ENCODE assay signal across 21 mouse cellular contexts in the genomic region with DNA sequence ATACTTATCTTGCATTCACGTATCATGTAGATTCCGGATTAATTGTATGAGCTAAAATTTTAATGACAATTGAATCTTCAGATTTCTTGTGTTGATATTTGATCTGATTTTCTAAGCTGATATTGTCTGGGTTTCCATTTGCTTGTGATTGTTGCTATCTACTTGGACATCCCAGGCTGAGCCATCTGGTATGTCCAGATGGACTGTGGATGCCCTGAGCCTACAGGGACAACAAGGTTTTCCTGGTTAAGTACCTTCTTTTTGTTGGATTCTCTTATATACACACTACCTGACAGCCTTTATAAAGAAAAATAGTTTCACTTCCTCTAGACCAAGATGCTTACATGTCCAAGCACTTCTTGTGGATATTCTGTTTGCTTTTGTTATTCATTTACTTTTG.
A peak's percentile ranks its signal among the peaks of the same experiment; 100 is the strongest.
DNase-seq lines count a peak whose midpoint lies in the region.
"Had no signal": no experiment of that assay in that cellular context is flagged by ENCODE, and none has a peak within 500 bp of the region (broad histone marks: within the 10 kb centered on the region; RNA-seq: fewer than 3 reads in every experiment).

No protein-coding gene starts in this region.

- intact Hi-C loops in left cerebral cortex, postnatal 4 days (cut with DNase I) = no loop called here

- peak; percentile 14 for DNase-seq in left cerebral cortex, postnatal 4 days
- DNase-seq in left cerebral cortex, adult 11 months (ENCODE audit: low spot score) = no peak
- DNase-seq in cerebellum, adult 18-20 months = peak; percentile 75 to 82
- peak; percentile 64 to 75 for DNase-seq in cerebellum, postnatal 10 days
- DNase-seq in right cerebral cortex, postnatal 36 days (ENCODE audit: low spot score in 2 of 2) = no peak
- DNase-seq in gastrocnemius, postnatal 10 days = no peak
- no peak for DNase-seq in testis, postnatal 14 days (ENCODE audit: low spot score)
- DNase-seq: adrenal gland, postnatal 36 days; embryo, embryonic 11 days; gastrocnemius, postnatal 36 days; heart, adult 2 months; kidney, adult 2 months; kidney, postnatal 36 days; layer of hippocampus, postnatal 36 days; lung, embryonic 14.5 days; lung, postnatal 14 days; midbrain, embryonic 14.5 days; right cerebral cortex, postnatal 25 days; spleen, adult 18-20 months; thymus, adult 2 months; thymus, postnatal 36 days had no signal

Comparison
In these comparisons a context has a peak if more than half of its experiments do, and no peak if none do; other contexts are left out.
1. DNase-seq: peak in left cerebral cortex, postnatal 4 days (single experiment), cerebellum, adult 18-20 months (2 of 2) and cerebellum, postnatal 10 days (2 of 2); none in left cerebral cortex, adult 11 months (single experiment), right cerebral cortex, postnatal 36 days (0 of 2), gastrocnemius, postnatal 10 days (single experiment) and testis, postnatal 14 days (single experiment).